ENCODE assay signal across 7 mouse cellular contexts in genomic region chr17:33982136-33982535, GRCm38 (mm10). TPM values are rescaled to one million over a fixed set of nuclear protein-coding genes. Genes with fewer than 3 reads are reported as not detected.
DNase-seq lines count a peak whose midpoint lies in the region; ATAC-seq and TF ChIP-seq lines count a peak whose summit lies in the region.
"Not testable (repeated sequence)": the region's sequence is repeated elsewhere in the genome, so short reads cannot be mapped to it uniquely, and the experiment has no call there.

No protein-coding gene starts in this region.

- WGBS in embryonic facial prominence, embryonic 10.5 days = 13% methylated on average over 8 of the region's 8 CpGs
- whole genome bisulfite sequencing in heart, embryonic 12.5 days = 8% methylated on average over 8 of the region's 8 CpGs
- 9% methylated on average over 8 of the region's 8 CpGs for WGBS in kidney, adult 2 months
- WGBS in midbrain, embryonic 13.5 days = 15% methylated on average over 8 of the region's 8 CpGs
- 12% methylated on average over 8 of the region's 8 CpGs for WGBS in spleen, adult 2 months

- peaks cover 38% of the 10 kb centered on the region for H3K4me1 ChIP-seq in embryonic facial prominence, embryonic 10.5 days
- H3K4me1 ChIP-seq in heart, embryonic 12.5 days (replicated peaks) = peaks cover 22% of the 10 kb centered on the region
- peaks cover 12% of the 10 kb centered on the region; the same call in 1 of the 2 replicates for H3K4me1 ChIP-seq in kidney, adult 2 months (ENCODE audit: control insufficient read depth, insufficient read depth, low read length)
- H3K4me1 ChIP-seq in midbrain, embryonic 13.5 days (replicated peaks) = peaks cover 24% of the 10 kb centered on the region
- H3K4me1 ChIP-seq in spleen, adult 2 months (ENCODE audit: control insufficient read depth, insufficient read depth, insufficient read length) = peaks cover 22% of the 10 kb centered on the region

- not testable (repeated sequence) for H3K27ac ChIP-seq in embryonic facial prominence, embryonic 10.5 days (replicated peaks); heart, embryonic 12.5 days (ENCODE audit: poor library complexity, severe bottlenecking); kidney, adult 2 months (ENCODE audit: insufficient read depth, low read depth, low read length); spleen, adult 2 months (ENCODE audit: insufficient read depth, low read length)
- 0 out of 2 replicates have a peak overlapping the region, but pooled peaks have one; percentile 90 for H3K27ac ChIP-seq in midbrain, embryonic 13.5 days

- peak; percentile 61 for TF ChIP-seq CTCF in kidney, adult 2 months (conservative IDR thresholded peaks at IDR 0.05; ENCODE audit: insufficient read depth, insufficient read length, low read depth, low read length)
- TF ChIP-seq CTCF in spleen, adult 2 months (IDR thresholded peaks at IDR 0.05; ENCODE audit: extremely low read depth, insufficient read depth, insufficient read length, insufficient replicate concordance) = peak; percentile 47; the same call in 1 of the 2 replicates

- ATAC-seq in heart, embryonic 12.5 days (ENCODE audit: insufficient number of reproducible peaks, low FRiP score); midbrain, embryonic 13.5 days: not testable (repeated sequence)

- H3K36me3 ChIP-seq in embryonic facial prominence, embryonic 10.5 days (replicated peaks); heart, embryonic 12.5 days; kidney, adult 2 months (ENCODE audit: control insufficient read depth, insufficient read depth, low read length); midbrain, embryonic 13.5 days; spleen, adult 2 months (ENCODE audit: control insufficient read depth, insufficient read depth, low read length): not testable (repeated sequence)

- not testable (repeated sequence) for H3K9ac ChIP-seq in heart, embryonic 12.5 days; midbrain, embryonic 13.5 days (replicated peaks)

- DNase-seq in adrenal gland, postnatal 14 days = peak; percentile 73
- DNase-seq in embryonic facial prominence, embryonic 10.5 days (ENCODE audit: low spot score) = peak; percentile 70
- DNase-seq in kidney, adult 2 months = peak; percentile 67
- DNase-seq in liver = peak; percentile 75
- peak in 1 of 2 experiments; percentile 67 for DNase-seq in spleen, adult 2 months (ENCODE audit: low read depth in 1 of 2, low spot score in 2 of 2)

- TF ChIP-seq POLR2A in kidney, adult 2 months (IDR thresholded peaks at IDR 0.05; ENCODE audit: low read depth, low read length); spleen, adult 2 months (IDR thresholded peaks at IDR 0.05; ENCODE audit: low read depth, low read length): not testable (repeated sequence)

- peaks cover 38% of the 10 kb centered on the region for H3K27me3 ChIP-seq in embryonic facial prominence, embryonic 10.5 days (replicated peaks; ENCODE audit: low read depth, poor library complexity, severe bottlenecking)
- H3K27me3 ChIP-seq in heart, embryonic 12.5 days (replicated peaks) = peaks cover 35% of the 10 kb centered on the region
- not testable (repeated sequence) for H3K27me3 ChIP-seq in kidney, adult 2 months (replicated peaks; ENCODE audit: control insufficient read depth, insufficient read depth, low read length); spleen, adult 2 months (ENCODE audit: control insufficient read depth, insufficient read depth, low read length)
- H3K27me3 ChIP-seq in midbrain, embryonic 13.5 days = peaks cover 36% of the 10 kb centered on the region

- peak overlapping the region; percentile 67 for H3K4me3 ChIP-seq in embryonic facial prominence, embryonic 10.5 days
- peak overlapping the region; percentile 59; the same call in 1 of the 2 replicates for H3K4me3 ChIP-seq in heart, embryonic 12.5 days
- not testable (repeated sequence) for H3K4me3 ChIP-seq in kidney, adult 2 months (ENCODE audit: insufficient read depth, low read depth, low read length); spleen, adult 2 months (ENCODE audit: extremely low read depth, insufficient read depth, insufficient read length)
- peak overlapping the region; percentile 49 for H3K4me3 ChIP-seq in midbrain, embryonic 13.5 days (replicated peaks)

- peak overlapping the region; percentile 84 for H3K4me2 ChIP-seq in heart, embryonic 12.5 days
- H3K4me2 ChIP-seq in midbrain, embryonic 13.5 days (replicated peaks) = peak overlapping the region; percentile 59

- not testable (repeated sequence) for H3K9me3 ChIP-seq in embryonic facial prominence, embryonic 10.5 days; heart, embryonic 12.5 days (replicated peaks); midbrain, embryonic 13.5 days

RNA-seq across cellular contexts. Expression of gene H2-K1, which starts 18.0 kb away (rescaled TPM):
- 212 and 322 TPM in 2 replicates for total RNA-seq in adrenal gland, postnatal 14 days (2021)
- polyA plus RNA-seq in embryonic facial prominence, embryonic 10.5 days (2016; fragmentation: Nextera tagmentation; extraction: Ambion mirVana) = 8.4 and 13.4 TPM in 2 replicates
- polyA plus RNA-seq in heart, embryonic 12.5 days (2016; fragmentation: Nextera tagmentation; extraction: Ambion mirVana) = 16.1 and 18.3 TPM in 2 replicates
- polyA plus RNA-seq in kidney, adult 2 months (2012; rRNA removed) = 1,162 and 1,255 TPM in 2 replicates
- 13.5 and 16.0 TPM in 2 replicates for polyA plus RNA-seq in midbrain, embryonic 13.5 days (2015; fragmentation: Nextera tagmentation; extraction: Ambion mirVana)
- 5,070 and 5,425 TPM in 2 replicates for polyA plus RNA-seq in spleen, adult 2 months (2012; rRNA removed)

RNA-seq across cellular contexts. Expression of gene Rps18, which starts 26.3 kb away (rescaled TPM):
- total RNA-seq in adrenal gland, postnatal 14 days (2021) = 760 and 860 TPM in 2 replicates
- 1,569 and 1,593 TPM in 2 replicates for polyA plus RNA-seq in embryonic facial prominence, embryonic 10.5 days (2016; fragmentation: Nextera tagmentation; extraction: Ambion mirVana)
- 850 and 856 TPM in 2 replicates for polyA plus RNA-seq in heart, embryonic 12.5 days (2016; fragmentation: Nextera tagmentation; extraction: Ambion mirVana)
- polyA plus RNA-seq in kidney, adult 2 months (2012; rRNA removed) = 342 and 406 TPM in 2 replicates
- 918 and 949 TPM in 2 replicates for polyA plus RNA-seq in midbrain, embryonic 13.5 days (2015; fragmentation: Nextera tagmentation; extraction: Ambion mirVana)
- polyA plus RNA-seq in spleen, adult 2 months (2012; rRNA removed) = 476 and 550 TPM in 2 replicates

RNA-seq across cellular contexts. Expression of gene Vps52, which starts 26.5 kb away (rescaled TPM):
- total RNA-seq in adrenal gland, postnatal 14 days (2021) = 46.8 and 52.9 TPM in 2 replicates
- 48.2 and 51.5 TPM in 2 replicates for polyA plus RNA-seq in embryonic facial prominence, embryonic 10.5 days (2016; fragmentation: Nextera tagmentation; extraction: Ambion mirVana)
- polyA plus RNA-seq in heart, embryonic 12.5 days (2016; fragmentation: Nextera tagmentation; extraction: Ambion mirVana) = 43.0 and 43.9 TPM in 2 replicates
- 54.2 and 60.5 TPM in 2 replicates for polyA plus RNA-seq in kidney, adult 2 months (2012; rRNA removed)
- polyA plus RNA-seq in midbrain, embryonic 13.5 days (2015; fragmentation: Nextera tagmentation; extraction: Ambion mirVana) = 66.4 and 69.8 TPM in 2 replicates
- 58.0 and 73.2 TPM in 2 replicates for polyA plus RNA-seq in spleen, adult 2 months (2012; rRNA removed)

RNA-seq across cellular contexts. Expression of gene B3galt4, which starts 30.8 kb away (rescaled TPM):
- total RNA-seq in adrenal gland, postnatal 14 days (2021) = 3.2 and 6.2 TPM in 2 replicates
- polyA plus RNA-seq in embryonic facial prominence, embryonic 10.5 days (2016; fragmentation: Nextera tagmentation; extraction: Ambion mirVana) = 3.6 and 4.5 TPM in 2 replicates
- 7.2 and 7.4 TPM in 2 replicates for polyA plus RNA-seq in heart, embryonic 12.5 days (2016; fragmentation: Nextera tagmentation; extraction: Ambion mirVana)
- polyA plus RNA-seq in kidney, adult 2 months (2012; rRNA removed) = 6.7 and 7.8 TPM in 2 replicates
- polyA plus RNA-seq in midbrain, embryonic 13.5 days (2015; fragmentation: Nextera tagmentation; extraction: Ambion mirVana) = 12.4 and 13.6 TPM in 2 replicates
- polyA plus RNA-seq in spleen, adult 2 months (2012; rRNA removed) = 18.9 and 20.6 TPM in 2 replicates

RNA-seq across cellular contexts. Expression of gene Wdr46, which starts 41.7 kb away (rescaled TPM):
- total RNA-seq in adrenal gland, postnatal 14 days (2021) = 32.9 and 35.7 TPM in 2 replicates
- polyA plus RNA-seq in embryonic facial prominence, embryonic 10.5 days (2016; fragmentation: Nextera tagmentation; extraction: Ambion mirVana) = 62.1 and 66.0 TPM in 2 replicates
- polyA plus RNA-seq in heart, embryonic 12.5 days (2016; fragmentation: Nextera tagmentation; extraction: Ambion mirVana) = 25.3 and 26.5 TPM in 2 replicates
- 15.3 and 16.0 TPM in 2 replicates for polyA plus RNA-seq in kidney, adult 2 months (2012; rRNA removed)
- 24.4 and 25.7 TPM in 2 replicates for polyA plus RNA-seq in midbrain, embryonic 13.5 days (2015; fragmentation: Nextera tagmentation; extraction: Ambion mirVana)
- polyA plus RNA-seq in spleen, adult 2 months (2012; rRNA removed) = 20.5 and 26.7 TPM in 2 replicates

Comparison
In these comparisons a context has a peak if more than half of its experiments do, and no peak if none do; other contexts are left out.
1. RNA of gene H2-K1, which starts 18.0 kb away (polyA plus RNA-seq): 5,070 to 5,425 TPM in spleen, adult 2 months and 1,162 to 1,255 TPM in kidney, adult 2 months; 16.1 to 18.3 TPM in heart, embryonic 12.5 days, 13.5 to 16.0 TPM in midbrain, embryonic 13.5 days and 8.4 to 13.4 TPM in embryonic facial prominence, embryonic 10.5 days; every median in the first group is over 10 times any median in the second.